Mouse (Mus musculus): ENCODE measurements around the gene Aldh1l1. TPM values are rescaled to one million over a fixed set of nuclear protein-coding genes. Genes with fewer than 3 reads are reported as not detected.

Gene Aldh1l1
- total RNA-seq (2021): 1 to 10 TPM in 1 of 2 experiments, under 1 TPM in 1; 0.90 to 2.7 TPM
- long read RNA-seq, experiment 1, full-length matches to known transcripts: 1 of 1 reads
- long read RNA-seq, experiment 1, partial matches to known transcripts: 0 of 1 reads
- long read RNA-seq, experiment 1, other reads (novel, unspliced or antisense): 0 of 1 reads
- long read RNA-seq, experiment 2, full-length matches to known transcripts: 2 of 2 reads
- long read RNA-seq, experiment 2, partial matches to known transcripts: 0 of 2 reads
- long read RNA-seq, experiment 2, other reads (novel, unspliced or antisense): 0 of 2 reads

- DNase-seq: no peak
- intact Hi-C loops (cut with DNase I): no loop called here
Measured at GRCm38 (mm10) chr6:90486176-90486921, at the start of gene Aldh1l1. TSS of gene Aldh1l1 (plus strand) at chr6:90486427.

GRCm38 (mm10) chr6:90437041-90437440 is 49.2 kb upstream of the Aldh1l1 start:
- intact Hi-C loops (cut with DNase I): no loop called here
- no peak for DNase-seq

GRCm38 (mm10) chr6:90446883-90447282 is 39.3 kb upstream of the Aldh1l1 start:
- intact Hi-C loops (cut with DNase I): no loop called here
- no peak for DNase-seq

GRCm38 (mm10) chr6:90450179-90450578 is 36.0 kb upstream of the Aldh1l1 start:
- peak; percentile 91 to 95 for DNase-seq
- intact Hi-C loops (cut with DNase I): loop anchor here (1.0 to 5.0 kb wide), 2 partner anchors 65 to 127 kb away; no protein-coding TSS in a partner anchor

- intact Hi-C loops (cut with DNase I): loop anchor here (1.0 to 5.0 kb wide), 2 partner anchors 65 to 127 kb away; no protein-coding TSS in a partner anchor
- peak; percentile 67 to 81 for DNase-seq
Measured at GRCm38 (mm10) chr6:90450697-90451096, 35.5 kb upstream of the Aldh1l1 start.

- intact Hi-C loops (cut with DNase I): loop anchor here (5.0 kb wide), 1 partner anchor 126 kb away; no protein-coding TSS in a partner anchor
- no peak for DNase-seq
Measured at GRCm38 (mm10) chr6:90451512-90451911, 34.7 kb upstream of the Aldh1l1 start.

- intact Hi-C loops (cut with DNase I): loop anchor here (5.0 kb wide), 1 partner anchor 125 kb away; no protein-coding TSS in a partner anchor
- no peak for DNase-seq
Measured at GRCm38 (mm10) chr6:90452603-90453002, 33.6 kb upstream of the Aldh1l1 start.

GRCm38 (mm10) chr6:90453751-90454150 is 32.5 kb upstream of the Aldh1l1 start:
- intact Hi-C loops (cut with DNase I): loop anchor here (2.0 to 5.0 kb wide), 2 partner anchors 61 to 124 kb away; no protein-coding TSS in a partner anchor
- DNase-seq: no peak

- intact Hi-C loops (cut with DNase I): no loop called here
- no peak for DNase-seq
Measured at GRCm38 (mm10) chr6:90457421-90457820, 28.8 kb upstream of the Aldh1l1 start.

- no peak for DNase-seq
- intact Hi-C loops (cut with DNase I): loop anchor here (10.0 kb wide), 1 partner anchor 264 kb away; no protein-coding TSS in a partner anchor
Measured at GRCm38 (mm10) chr6:90461181-90461580, 25.0 kb upstream of the Aldh1l1 start.

GRCm38 (mm10) chr6:90461771-90462170 is 24.5 kb upstream of the Aldh1l1 start:
- intact Hi-C loops (cut with DNase I): loop anchor here (2.0 to 10.0 kb wide), 2 partner anchors 47 to 263 kb away; no protein-coding TSS in a partner anchor
- no peak for DNase-seq

- peak; percentile 88 to 92 for DNase-seq
- intact Hi-C loops (cut with DNase I): loop anchor here (2.0 to 10.0 kb wide), 2 partner anchors 47 to 263 kb away; no protein-coding TSS in a partner anchor
Measured at GRCm38 (mm10) chr6:90462181-90462706, 24.0 kb upstream of the Aldh1l1 start, which contains the start of gene Klf15. TSS of gene Klf15 (plus strand) at chr6:90462576.

GRCm38 (mm10) chr6:90462841-90463227 is 23.4 kb upstream of the Aldh1l1 start:
- intact Hi-C loops (cut with DNase I): loop anchor here (2.0 to 10.0 kb wide), 2 partner anchors 46 to 262 kb away; no protein-coding TSS in a partner anchor
- DNase-seq: peak; percentile 34 to 50

GRCm38 (mm10) chr6:90463228-90463862 is 22.9 kb upstream of the Aldh1l1 start:
- intact Hi-C loops (cut with DNase I): loop anchor here (2.0 to 10.0 kb wide), 2 partner anchors 45 to 261 kb away; no protein-coding TSS in a partner anchor

GRCm38 (mm10) chr6:90463890-90464421 is 22.3 kb upstream of the Aldh1l1 start:
- intact Hi-C loops (cut with DNase I): loop anchor here (2.0 to 10.0 kb wide), 2 partner anchors 45 to 261 kb away; no protein-coding TSS in a partner anchor
- no peak for DNase-seq

More at GRCm38 (mm10) chr6:90463228-90463862, 22.9 kb upstream of the Aldh1l1 start:
- DNase-seq: peak; percentile 94

GRCm38 (mm10) chr6:90465028-90465640 is 21.1 kb upstream of the Aldh1l1 start:
- intact Hi-C loops (cut with DNase I): loop anchor here (10.0 kb wide), 1 partner anchor 260 kb away; no protein-coding TSS in a partner anchor
- no peak for DNase-seq

- intact Hi-C loops (cut with DNase I): loop anchor here (10.0 kb wide), 1 partner anchor 259 kb away; no protein-coding TSS in a partner anchor
- peak; percentile 67 to 74 for DNase-seq
Measured at GRCm38 (mm10) chr6:90466079-90466478, 20.1 kb upstream of the Aldh1l1 start.

- intact Hi-C loops (cut with DNase I): loop anchor here (10.0 kb wide), 1 partner anchor 258 kb away; no protein-coding TSS in a partner anchor
- no peak for DNase-seq
Measured at GRCm38 (mm10) chr6:90466847-90467410, 19.3 kb upstream of the Aldh1l1 start.

- no peak for DNase-seq
- intact Hi-C loops (cut with DNase I): loop anchor here (10.0 kb wide), 1 partner anchor 257 kb away; no protein-coding TSS in a partner anchor
Measured at GRCm38 (mm10) chr6:90468216-90468615, 18.0 kb upstream of the Aldh1l1 start.

Measured in heart, postnatal 14 days (tissue).